Mouse (Mus musculus): ENCODE measurements around the gene Rere. TPM values are rescaled to one million over a fixed set of nuclear protein-coding genes. Genes with fewer than 3 reads are reported as not detected.
A peak's percentile ranks its signal among the peaks of the same experiment; 100 is the strongest.

Rere gene
- 18.0 and 18.5 TPM in 2 replicates for polyA plus RNA-seq (2015; fragmentation: Nextera tagmentation; extraction: Ambion mirVana)

DNA sequence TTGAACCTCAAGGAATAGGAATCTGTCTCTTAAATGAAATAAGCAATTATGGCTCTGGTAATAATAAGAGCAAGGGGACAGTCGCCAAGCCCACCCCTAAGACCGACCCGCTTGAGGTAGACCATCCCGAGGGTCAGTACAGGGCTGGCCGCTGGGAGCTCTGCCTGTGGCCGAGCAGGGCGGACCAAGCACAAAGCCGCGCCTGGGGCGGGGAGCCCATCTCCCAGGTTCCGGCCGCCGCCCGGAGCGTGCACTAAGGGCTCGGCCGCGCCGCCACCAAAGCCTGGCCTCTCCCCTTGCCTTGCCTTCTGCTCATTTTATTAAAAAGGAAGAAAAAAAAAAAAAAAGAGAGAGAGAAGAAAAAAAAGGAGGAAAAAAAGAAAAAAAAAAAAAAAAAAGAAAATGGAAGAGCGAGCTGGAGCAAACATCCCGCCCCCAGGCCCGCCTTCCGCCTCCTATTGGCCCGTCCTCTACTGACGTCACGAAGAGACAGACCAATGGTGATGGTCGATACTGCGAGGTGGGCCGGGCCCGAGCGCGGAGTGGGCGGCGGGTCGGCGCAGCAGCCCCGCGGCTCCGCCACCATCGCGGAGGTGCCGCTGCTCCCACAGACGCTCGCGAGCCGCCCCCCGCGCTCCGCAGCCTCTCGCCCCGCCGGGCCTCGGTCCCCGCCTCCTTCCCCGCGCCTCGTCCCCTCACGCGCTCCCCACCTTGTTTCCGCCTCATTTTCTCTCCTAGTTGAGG, at the start of gene Rere:
Gene Rere (plus strand): TSS at position 629 of the 744 bp plus-strand sequence.
- ATAC-seq (replicated peaks; ENCODE audit: extremely low read depth, insufficient read depth, low FRiP score), result peak; percentile 99
- under 1% methylated on average over 60 of the region's 60 CpGs for WGBS
- peak within 1 kb of the TSS; percentile 96 for H3K27ac ChIP-seq (ENCODE audit: low read length)

DNA sequence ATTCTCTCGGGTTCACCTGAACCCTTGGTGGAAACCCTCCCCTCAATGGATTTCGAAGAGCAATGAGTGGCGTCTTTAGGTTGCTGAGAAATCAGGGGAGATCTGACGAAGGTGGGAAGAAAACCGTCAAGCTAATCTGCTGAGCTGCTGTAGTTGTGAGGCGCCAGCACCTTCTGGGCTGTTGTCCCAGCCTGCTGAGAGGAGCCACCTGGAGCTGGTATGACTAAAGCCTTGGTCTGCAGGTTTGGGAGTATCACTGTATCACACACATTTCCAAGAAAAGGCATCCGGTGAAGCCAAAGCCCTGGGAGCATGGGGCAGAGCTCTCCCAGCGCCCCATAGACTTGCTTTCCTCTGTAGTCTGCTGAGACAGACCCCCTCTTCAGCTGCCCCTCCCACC, 49.6 kb upstream of the Rere start:
- no peak for ATAC-seq (replicated peaks; ENCODE audit: extremely low read depth, insufficient read depth, low FRiP score)
- Histone ChIP-seq H3K4me1 (ENCODE audit: control insufficient read depth, insufficient read depth, low read length) (peaks cover 49% of the 10 kb centered on the region), H3K9ac (ENCODE audit: low read length) (no peak overlapping the region), H3K4me2 (ENCODE audit: low read depth, low read length) (no peak overlapping the region), H3K4me3 (ENCODE audit: low read length) (no peak overlapping the region), H3K27ac (ENCODE audit: low read length) (no peak overlapping the region), H3K27me3 (ENCODE audit: control insufficient read depth, insufficient read depth, low read length) (no peaks in the 10 kb centered on the region), H3K36me3 (ENCODE audit: control insufficient read depth, insufficient read depth) (no peaks in the 10 kb centered on the region), H3K9me3 (replicated peaks; ENCODE audit: control insufficient read depth, low read length) (no peaks in the 10 kb centered on the region)
- WGBS, result 61% methylated on average over 8 of the region's 8 CpGs

More for the DNA sequence above, at the start of gene Rere:
- Histone ChIP-seq H3K36me3 (ENCODE audit: control insufficient read depth, insufficient read depth) (no peaks in the 10 kb centered on the region), H3K9me3 (replicated peaks; ENCODE audit: control insufficient read depth, low read length) (no peaks in the 10 kb centered on the region), H3K27me3 (ENCODE audit: control insufficient read depth, insufficient read depth, low read length) (no peaks in the 10 kb centered on the region), H3K4me3 (ENCODE audit: low read length) (peak within 1 kb of the TSS; percentile 100), H3K9ac (ENCODE audit: low read length) (peak within 1 kb of the TSS; percentile 99), H3K4me1 (ENCODE audit: control insufficient read depth, insufficient read depth, low read length) (peaks cover 18% of the 10 kb centered on the region), H3K4me2 (ENCODE audit: low read depth, low read length) (peak within 1 kb of the TSS; percentile 83)

DNA sequence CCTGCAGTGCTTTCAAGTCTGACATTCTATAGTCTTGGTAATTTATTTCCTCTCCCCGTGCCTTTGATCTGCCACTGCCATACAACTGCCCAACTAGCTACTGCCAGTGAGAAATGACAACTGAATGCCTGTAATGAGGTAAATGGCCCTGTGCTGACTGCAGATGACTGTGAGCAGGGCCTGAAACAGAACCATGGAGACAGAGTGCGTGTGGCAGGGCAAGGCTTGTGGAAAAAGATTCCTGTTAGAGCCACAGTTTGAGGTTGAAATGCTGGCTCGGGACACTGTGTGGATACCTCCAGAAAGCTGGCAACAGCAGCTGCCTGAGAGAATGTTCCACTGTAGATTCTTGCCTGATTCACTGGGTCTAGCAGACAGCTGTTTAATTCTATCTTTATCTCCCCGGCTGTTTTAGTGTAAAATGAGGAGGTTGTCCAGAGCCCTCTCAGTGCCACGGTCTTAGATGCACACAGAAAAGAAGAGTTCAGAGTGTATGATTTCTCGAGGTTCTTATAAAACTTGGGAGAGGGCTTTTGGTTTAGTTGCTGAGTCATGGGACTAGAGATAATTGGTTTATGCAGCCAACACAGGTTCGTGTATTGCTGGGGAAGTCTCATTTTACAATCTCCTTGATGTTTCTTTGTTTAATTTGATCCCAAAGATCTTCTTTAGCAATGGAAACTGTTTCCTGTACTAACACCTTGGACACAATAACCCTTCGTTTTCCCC, 46.7 kb upstream of the Rere start:
- Histone ChIP-seq H3K27ac (ENCODE audit: low read length) (peak overlapping the region; percentile 79), H3K36me3 (ENCODE audit: control insufficient read depth, insufficient read depth) (peaks cover 4% of the 10 kb centered on the region; the same call in 1 of the 2 replicates), H3K9ac (ENCODE audit: low read length) (no peak overlapping the region), H3K27me3 (ENCODE audit: control insufficient read depth, insufficient read depth, low read length) (no peaks in the 10 kb centered on the region), H3K9me3 (replicated peaks; ENCODE audit: control insufficient read depth, low read length) (no peaks in the 10 kb centered on the region), H3K4me3 (ENCODE audit: low read length) (no peak overlapping the region), H3K4me2 (ENCODE audit: low read depth, low read length) (no peak overlapping the region), H3K4me1 (ENCODE audit: control insufficient read depth, insufficient read depth, low read length) (peaks cover 42% of the 10 kb centered on the region)
- no peak for ATAC-seq (replicated peaks; ENCODE audit: extremely low read depth, insufficient read depth, low FRiP score)
- WGBS, result 45% methylated on average over 8 of the region's 8 CpGs

DNA sequence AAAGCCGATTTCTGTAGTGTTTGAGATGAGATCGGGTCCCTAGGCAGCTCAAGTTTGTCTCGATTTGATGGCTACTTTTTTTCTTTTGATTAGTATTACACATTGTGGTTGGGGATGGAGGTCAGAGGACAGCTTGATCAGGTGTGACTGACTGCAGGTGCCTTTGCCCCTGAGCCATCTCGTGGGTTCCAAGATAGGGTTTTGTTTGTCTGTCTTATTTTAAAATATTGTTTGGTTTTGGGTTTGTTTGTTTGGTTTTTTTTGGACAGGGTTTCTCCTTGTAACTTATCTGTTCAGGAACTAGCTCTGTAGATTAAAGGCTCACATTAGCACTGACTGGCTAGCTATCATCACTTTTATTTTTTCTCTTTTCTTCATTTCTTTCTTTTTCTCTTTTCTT, 45.9 kb upstream of the Rere start:
- Histone ChIP-seq H3K4me3 (ENCODE audit: low read length) (no peak overlapping the region), H3K4me1 (ENCODE audit: control insufficient read depth, insufficient read depth, low read length) (peaks cover 44% of the 10 kb centered on the region), H3K9ac (ENCODE audit: low read length) (no peak overlapping the region), H3K27ac (ENCODE audit: low read length) (peak overlapping the region; percentile 79), H3K4me2 (ENCODE audit: low read depth, low read length) (no peak overlapping the region), H3K9me3 (replicated peaks; ENCODE audit: control insufficient read depth, low read length) (no peaks in the 10 kb centered on the region), H3K27me3 (ENCODE audit: control insufficient read depth, insufficient read depth, low read length) (no peaks in the 10 kb centered on the region), H3K36me3 (ENCODE audit: control insufficient read depth, insufficient read depth) (peaks cover 12% of the 10 kb centered on the region)
- 84% methylated on average over 4 of the region's 4 CpGs for WGBS
- ATAC-seq (replicated peaks; ENCODE audit: extremely low read depth, insufficient read depth, low FRiP score), result no peak

DNA sequence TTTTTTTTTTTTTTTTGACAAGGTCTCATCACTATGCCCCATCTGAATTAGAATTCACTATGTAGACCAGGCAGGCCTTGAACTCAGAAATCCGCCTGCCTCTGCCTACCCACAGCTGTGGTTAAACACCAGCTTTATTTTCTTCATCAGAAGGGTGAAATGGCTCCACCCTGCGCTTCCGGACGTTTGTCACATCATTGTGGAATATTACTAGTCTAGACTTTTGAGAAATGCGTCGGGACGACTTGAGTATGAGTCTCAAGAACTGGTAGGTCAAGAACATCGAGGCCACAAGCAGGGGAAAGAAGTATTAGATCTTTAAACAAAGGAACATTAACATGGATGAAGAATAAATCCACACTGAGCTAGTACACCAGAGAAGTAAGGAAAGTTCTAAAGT, 45.4 kb upstream of the Rere start:
- peaks cover 17% of the 10 kb centered on the region for H3K36me3 ChIP-seq (ENCODE audit: control insufficient read depth, insufficient read depth)
- ATAC-seq (replicated peaks; ENCODE audit: extremely low read depth, insufficient read depth, low FRiP score), result no peak
- H3K9ac ChIP-seq (ENCODE audit: low read length), result peak overlapping the region; percentile 87
- H3K9me3 ChIP-seq (replicated peaks; ENCODE audit: control insufficient read depth, low read length), result no peaks in the 10 kb centered on the region
- peak overlapping the region; percentile 82 for H3K4me3 ChIP-seq (ENCODE audit: low read length)
- WGBS, result 79% methylated on average over 8 of the region's 8 CpGs
- peak overlapping the region; percentile 99 for H3K27ac ChIP-seq (ENCODE audit: low read length)
- peak overlapping the region; percentile 60 for H3K4me2 ChIP-seq (ENCODE audit: low read depth, low read length)
- H3K4me1 ChIP-seq (ENCODE audit: control insufficient read depth, insufficient read depth, low read length), result peaks cover 44% of the 10 kb centered on the region
- no peaks in the 10 kb centered on the region for H3K27me3 ChIP-seq (ENCODE audit: control insufficient read depth, insufficient read depth, low read length)

DNA sequence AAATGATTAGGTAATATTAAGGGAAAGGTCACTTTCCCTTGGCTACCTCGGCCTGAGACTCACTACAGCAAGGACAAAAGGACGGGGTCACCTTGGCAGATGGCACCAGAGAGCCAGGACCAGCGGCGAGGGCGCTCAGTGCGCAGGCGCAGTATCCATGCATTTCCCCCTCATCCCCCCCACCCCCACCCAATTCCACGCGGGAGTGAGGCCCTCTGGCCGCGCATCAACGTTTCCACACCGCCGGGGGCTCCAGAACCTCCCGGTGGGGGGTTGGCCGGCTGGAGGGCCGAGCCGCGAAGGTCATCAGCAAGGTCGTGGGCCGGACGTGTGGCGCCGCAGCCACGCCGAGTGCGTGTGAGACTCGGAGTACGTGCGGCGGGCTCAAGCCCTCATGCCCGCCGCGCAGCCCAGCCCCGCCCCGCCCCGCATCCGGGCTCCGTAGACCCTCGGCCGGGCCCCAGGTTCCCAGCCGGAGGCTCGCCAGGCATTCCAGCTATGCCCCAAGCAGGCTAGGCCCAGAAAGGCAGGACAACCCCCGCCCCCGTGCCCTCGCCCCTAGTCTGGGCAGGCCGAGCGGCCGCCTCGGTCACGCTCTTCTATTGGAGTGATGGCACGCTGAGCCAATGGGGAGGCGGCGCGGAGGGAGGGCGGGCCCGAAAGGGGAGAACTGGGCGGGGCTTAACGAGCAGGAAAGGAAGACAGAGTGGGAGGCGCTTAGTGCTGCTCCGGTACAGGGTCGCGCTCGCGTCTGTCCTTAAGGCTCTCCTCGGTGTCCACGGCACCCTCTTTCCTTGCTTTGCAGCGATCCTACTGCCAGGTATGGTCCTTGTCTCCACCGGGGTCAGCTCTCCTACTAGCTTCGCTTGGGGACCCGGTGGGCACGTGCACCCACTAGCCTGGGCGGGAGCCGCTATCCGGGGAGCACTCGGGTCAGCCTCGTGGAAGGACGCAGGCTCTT, 44.6 kb upstream of the Rere start, which contains the start of gene Eno1:
Gene Eno1 (plus strand): TSS at position 201 of the 961 bp plus-strand sequence.
- Histone ChIP-seq H3K36me3 (ENCODE audit: control insufficient read depth, insufficient read depth) (peaks cover 24% of the 10 kb centered on the region), H3K27ac (ENCODE audit: low read length) (peak within 1 kb of the TSS; percentile 99), H3K9me3 (replicated peaks; ENCODE audit: control insufficient read depth, low read length) (no peaks in the 10 kb centered on the region), H3K4me3 (ENCODE audit: low read length) (peak within 1 kb of the TSS; percentile 82), H3K4me1 (ENCODE audit: control insufficient read depth, insufficient read depth, low read length) (peaks cover 46% of the 10 kb centered on the region), H3K9ac (ENCODE audit: low read length) (peak within 1 kb of the TSS; percentile 87), H3K27me3 (ENCODE audit: control insufficient read depth, insufficient read depth, low read length) (no peaks in the 10 kb centered on the region), H3K4me2 (ENCODE audit: low read depth, low read length) (peak within 1 kb of the TSS; percentile 76)
- WGBS, result under 1% methylated on average over 78 of the region's 78 CpGs
- peak; percentile 97 for ATAC-seq (replicated peaks; ENCODE audit: extremely low read depth, insufficient read depth, low FRiP score)

DNA sequence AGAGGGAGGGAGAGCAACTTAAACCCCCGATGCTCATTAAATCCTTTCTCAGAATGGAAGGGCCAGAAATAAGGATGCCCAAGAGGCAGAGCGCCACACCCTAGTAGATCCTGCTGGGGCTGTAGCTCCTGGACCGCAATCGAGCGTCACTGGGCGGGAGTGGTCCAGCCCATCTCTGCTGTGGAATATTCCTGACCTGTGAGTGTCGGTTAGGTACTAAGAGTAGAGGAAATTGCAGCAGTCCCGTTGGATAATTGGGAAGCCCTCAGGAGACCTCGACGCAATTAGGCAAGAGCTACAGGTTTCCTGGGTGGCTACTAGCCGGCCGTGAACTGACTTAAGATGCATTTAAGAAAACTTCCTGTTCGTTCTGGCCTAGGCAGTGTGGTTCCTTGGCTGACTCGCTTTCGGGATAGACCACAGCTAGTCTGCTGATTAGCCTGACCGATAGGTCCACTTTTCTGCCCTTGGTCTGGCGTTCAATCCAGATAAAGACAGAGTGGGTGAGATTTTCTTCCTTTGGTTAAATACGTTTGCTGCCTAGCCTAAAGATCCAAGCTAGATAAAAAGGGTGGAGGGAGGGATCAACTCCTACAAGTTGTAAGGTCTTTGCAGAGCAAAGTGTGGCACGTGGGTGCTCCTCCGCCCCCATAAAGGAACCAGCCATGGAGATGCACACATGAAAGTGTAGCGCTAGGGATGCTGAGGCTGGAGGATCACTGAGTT, 43.6 kb upstream of the Rere start:
- H3K4me1 ChIP-seq (ENCODE audit: control insufficient read depth, insufficient read depth, low read length), result peaks cover 55% of the 10 kb centered on the region

DNA sequence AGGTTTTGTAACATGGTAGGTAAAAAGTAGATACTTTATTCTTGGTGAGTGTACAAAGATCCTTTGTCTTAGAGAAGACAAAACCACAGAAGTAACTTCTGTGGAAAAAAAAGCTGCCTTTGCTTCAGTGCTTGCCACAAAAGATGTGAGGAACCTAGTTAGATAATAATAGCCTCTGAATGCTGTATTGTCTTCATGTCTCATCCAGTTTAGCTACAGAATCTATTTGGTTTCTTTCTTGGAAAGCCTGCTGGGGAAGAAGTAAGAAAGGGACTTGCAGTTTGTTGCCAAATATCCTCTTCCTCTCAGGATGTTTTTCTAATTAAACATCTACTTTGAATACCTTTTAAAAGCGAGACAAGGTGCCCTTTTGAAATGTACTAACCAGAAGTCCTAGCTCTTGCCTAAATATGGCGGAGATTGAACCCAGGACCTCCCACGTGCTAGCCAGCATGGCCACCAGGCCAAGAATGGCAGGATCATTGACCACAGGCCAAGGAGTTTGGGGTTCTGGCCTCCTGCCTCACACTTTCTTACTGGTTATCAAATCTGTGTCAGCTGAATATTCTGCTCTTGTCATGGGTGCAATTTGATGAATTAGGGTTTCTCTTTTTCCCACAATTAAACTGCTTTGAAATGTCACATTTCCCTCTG, 42.9 kb upstream of the Rere start:
- WGBS, result 11% methylated on average over 3 of the region's 3 CpGs

More for the DNA sequence above, 43.6 kb upstream of the Rere start:
- Histone ChIP-seq H3K4me3 (ENCODE audit: low read length) (peak overlapping the region; percentile 82), H3K9ac (ENCODE audit: low read length) (peak overlapping the region; percentile 87), H3K4me2 (ENCODE audit: low read depth, low read length) (peak overlapping the region; percentile 76), H3K27ac (ENCODE audit: low read length) (peak overlapping the region; percentile 90), H3K36me3 (ENCODE audit: control insufficient read depth, insufficient read depth) (peaks cover 34% of the 10 kb centered on the region), H3K27me3 (ENCODE audit: control insufficient read depth, insufficient read depth, low read length) (no peaks in the 10 kb centered on the region), H3K9me3 (replicated peaks; ENCODE audit: control insufficient read depth, low read length) (no peaks in the 10 kb centered on the region)
- ATAC-seq (replicated peaks; ENCODE audit: extremely low read depth, insufficient read depth, low FRiP score), result no peak
- WGBS, result under 1% methylated on average over 21 of the region's 21 CpGs

More for the DNA sequence above, 42.9 kb upstream of the Rere start:
- peak overlapping the region; percentile 76 for H3K4me2 ChIP-seq (ENCODE audit: low read depth, low read length)
- H3K9me3 ChIP-seq (replicated peaks; ENCODE audit: control insufficient read depth, low read length), result no peaks in the 10 kb centered on the region
- peak overlapping the region; percentile 82 for H3K4me3 ChIP-seq (ENCODE audit: low read length)
- peaks cover 42% of the 10 kb centered on the region for H3K36me3 ChIP-seq (ENCODE audit: control insufficient read depth, insufficient read depth)
- H3K27me3 ChIP-seq (ENCODE audit: control insufficient read depth, insufficient read depth, low read length), result no peaks in the 10 kb centered on the region
- peak overlapping the region; percentile 87 for H3K9ac ChIP-seq (ENCODE audit: low read length)
- peaks cover 62% of the 10 kb centered on the region for H3K4me1 ChIP-seq (ENCODE audit: control insufficient read depth, insufficient read depth, low read length)
- peak overlapping the region; percentile 90 for H3K27ac ChIP-seq (ENCODE audit: low read length)
- ATAC-seq (replicated peaks; ENCODE audit: extremely low read depth, insufficient read depth, low FRiP score), result no peak
